1 mouse cellular context compared by ENCODE assay signal in the genomic region with DNA sequence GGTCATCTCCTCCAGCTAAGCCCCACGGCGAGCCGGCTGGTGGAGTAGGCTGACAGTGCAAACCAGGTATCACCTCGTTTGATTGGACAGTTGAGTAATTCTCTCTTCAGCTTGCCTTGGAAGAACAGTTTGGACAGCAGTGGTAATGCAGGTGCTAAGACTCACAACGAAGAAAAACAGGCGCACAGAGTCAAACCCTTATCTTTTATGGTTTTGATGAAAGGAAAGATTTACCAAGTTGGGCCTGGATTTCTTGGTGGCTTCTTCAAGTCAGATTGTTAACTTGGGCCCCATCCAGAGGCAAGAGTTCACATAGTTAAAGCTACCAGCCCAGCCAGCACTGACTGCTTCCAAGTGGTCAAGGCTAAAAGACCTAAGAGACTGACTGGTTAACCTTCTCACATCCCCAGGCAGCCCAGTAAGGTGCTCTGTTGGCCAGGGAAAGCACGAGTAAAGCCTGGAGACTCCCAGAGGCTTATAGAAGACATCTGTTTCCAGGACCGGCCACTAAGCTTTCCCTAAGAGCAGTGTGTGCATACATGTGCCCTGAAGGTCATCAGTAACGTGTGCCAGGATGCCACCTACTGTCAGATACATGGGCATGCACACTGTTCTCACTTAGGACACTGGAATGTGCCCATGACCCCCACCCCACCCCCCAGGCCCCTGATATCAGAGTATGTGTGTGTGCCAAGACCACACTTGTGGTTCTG.
TF ChIP-seq lines count a peak whose summit lies in the region.

No protein-coding gene starts in this region.

TF ChIP-seq in MEL, 35 proteins besides CTCF, POLR2A, EP300 and RAD21 (continued from another document):
- TF ChIP-seq MAZ (IDR thresholded peaks at IDR 0.05; ENCODE audit: low read depth, low read length) (no peak), MAX (IDR thresholded peaks at IDR 0.05; ENCODE audit: low read length) (no peak)
